Mouse (Mus musculus) myocyte (in vitro differentiated cells): Measurements from ENCODE around the gene Msto1.

Experiments
- CEBPB ChIP-seq: IDR thresholded peaks from 2 replicates; pipeline ENCODE4 v1.6.1; 2011; ENCODE audit warnings: mild to moderate bottlenecking, moderate library complexity; ENCODE audit not compliant: poor library complexity, insufficient read depth, severe bottlenecking
- E2F4 ChIP-seq: IDR thresholded peaks from one replicate; pipeline ENCODE4 v1.6.1; 2011; ENCODE audit warnings: mild to moderate bottlenecking, control low read depth, moderate library complexity; ENCODE audit not compliant: insufficient read depth
- MYOD1 ChIP-seq, 3 experiments: IDR thresholded peaks; one replicate each; pipeline ENCODE4 v1.6.1; 2011; ENCODE audit warnings: control low read depth in 2 of 3, low read depth in 2 of 3, mild to moderate bottlenecking in 2 of 3, moderate library complexity in 1 of 3; ENCODE audit not compliant: insufficient read length in 2 of 3, control insufficient read depth in 1 of 3
- MYOG ChIP-seq, 3 experiments: IDR thresholded peaks; one replicate each; pipeline ENCODE4 v1.6.1; 2011; ENCODE audit warnings: control low read depth in 2 of 3, low read depth in 2 of 3, mild to moderate bottlenecking in 2 of 3; ENCODE audit not compliant: insufficient read length in 2 of 3, control insufficient read depth in 1 of 3, insufficient read depth in 1 of 3
- POLR2A ChIP-seq: IDR thresholded peaks from one replicate; pipeline ENCODE4 v1.6.1; 2011; ENCODE audit warnings: low read depth, mild to moderate bottlenecking, control low read depth, moderate library complexity; ENCODE audit not compliant: insufficient read length
- REST ChIP-seq: IDR thresholded peaks from one replicate; pipeline ENCODE4 v1.6.1; 2011; ENCODE audit warnings: mild to moderate bottlenecking, control low read depth, moderate library complexity; ENCODE audit not compliant: insufficient read depth, insufficient read length
- SRF ChIP-seq: IDR thresholded peaks from one replicate; pipeline ENCODE4 v1.6.1; 2011; ENCODE audit warnings: low read depth; ENCODE audit not compliant: control insufficient read depth, insufficient read length
- TCF12 ChIP-seq: IDR thresholded peaks from one replicate; pipeline ENCODE4 v1.6.1; 2011; ENCODE audit warnings: mild to moderate bottlenecking, control low read depth; ENCODE audit not compliant: poor library complexity, insufficient read depth, severe bottlenecking

DNA sequence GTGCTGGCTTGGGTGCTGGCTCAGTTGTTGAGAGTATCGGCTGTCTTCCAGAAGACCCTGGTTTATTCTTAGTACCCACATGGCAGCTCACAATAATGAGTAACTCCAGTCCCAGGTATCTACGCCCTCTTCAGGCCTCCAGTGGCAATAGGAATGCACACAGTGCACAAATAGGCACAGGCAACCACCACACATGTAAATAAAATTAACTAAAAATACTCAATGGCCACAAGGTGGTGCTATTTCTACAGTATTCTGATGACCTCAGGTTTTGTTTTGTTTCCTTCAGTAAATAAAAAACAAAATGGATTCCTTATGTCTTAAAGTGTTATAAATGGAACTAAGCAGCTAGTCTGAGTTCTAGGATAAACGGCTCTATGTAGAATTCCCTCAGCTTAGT is 25.9 kb upstream of the Msto1 start:
- TF ChIP-seq POLR2A (no peak), MYOD1 (IDR thresholded peaks at IDR 0.05; ENCODE audit: control insufficient read depth in 1 of 3, insufficient read length in 2 of 3, low read depth in 2 of 3) (no peak), MYOG (IDR thresholded peaks at IDR 0.05; ENCODE audit: control insufficient read depth in 1 of 3, insufficient read depth in 1 of 3, insufficient read length in 2 of 3, low read depth in 2 of 3) (no peak), SRF (no peak), TCF12 (no peak), E2F4 (no peak), REST (no peak), CEBPB (no peak)
